Mouse (Mus musculus) embryonic fibroblast, embryonic 13.5 days (primary cell): ENCODE measurements at regions not wholly inside any gene's neighbourhood (a gene's known extent, or its start where the extent isn't known, plus 50 kb on each side); places are given as distances from the start of the nearest gene placed in this dataset.

Source experiments
- CTCF ChIP-seq: IDR thresholded peaks from 2 replicates; pipeline ENCODE4 v1.5.1; 2011; ENCODE audit warnings: mild to moderate bottlenecking, control low read depth, low read length, moderate library complexity, borderline replicate concordance; ENCODE audit not compliant: insufficient read depth
- POLR2A ChIP-seq: IDR thresholded peaks from 2 replicates; pipeline ENCODE4 v1.6.1; 2011; ENCODE audit warnings: low read depth, mild to moderate bottlenecking, control low read depth, low read length, moderate library complexity

GRCm38 (mm10) chr13:110574764-110575471 lies 180.1 kb downstream of the Plk2 start:
- no peak for TF ChIP-seq CTCF
- TF ChIP-seq POLR2A: no peak
